Mouse (Mus musculus) stomach, postnatal 0 days (tissue): ENCODE measurements around the gene Asb1.

Source experiments
- CTCF ChIP-seq: IDR thresholded peaks from 2 replicates; pipeline ENCODE4 v1.5.1; 2016; ENCODE audit warnings: antibody characterized with exemption, low read depth, mild to moderate bottlenecking, moderate library complexity
- EP300 ChIP-seq: optimal IDR thresholded peaks from 2 replicates; pipeline ENCODE3; 2016; ENCODE audit warnings: antibody characterized with exemption

GRCm38 (mm10) chr1:91504615-91505014 is 35.7 kb upstream of the Asb1 start:
- TF ChIP-seq CTCF (no peak), EP300 (no peak)
